Mouse (Mus musculus) thymus, adult 2 months (tissue): ENCODE results near the gene Txndc11.

Source experiments
- CTCF ChIP-seq: fragments of 200-500 bp; IDR thresholded peaks from 2 replicates; pipeline ENCODE4 v1.5.1; 2012; ENCODE audit warnings: mild to moderate bottlenecking, control low read depth, low read length, moderate library complexity, borderline replicate concordance; ENCODE audit not compliant: control insufficient read depth, poor library complexity, insufficient read depth; ENCODE audit errors: extremely low read depth
- POLR2A ChIP-seq: fragments of 200-500 bp; IDR thresholded peaks from 2 replicates; pipeline ENCODE4 v1.6.1; 2012; ENCODE audit warnings: mild to moderate bottlenecking, low read length, control low read depth, moderate library complexity; ENCODE audit not compliant: control insufficient read depth, poor library complexity, insufficient read depth; ENCODE audit errors: extremely low read depth

DNA sequence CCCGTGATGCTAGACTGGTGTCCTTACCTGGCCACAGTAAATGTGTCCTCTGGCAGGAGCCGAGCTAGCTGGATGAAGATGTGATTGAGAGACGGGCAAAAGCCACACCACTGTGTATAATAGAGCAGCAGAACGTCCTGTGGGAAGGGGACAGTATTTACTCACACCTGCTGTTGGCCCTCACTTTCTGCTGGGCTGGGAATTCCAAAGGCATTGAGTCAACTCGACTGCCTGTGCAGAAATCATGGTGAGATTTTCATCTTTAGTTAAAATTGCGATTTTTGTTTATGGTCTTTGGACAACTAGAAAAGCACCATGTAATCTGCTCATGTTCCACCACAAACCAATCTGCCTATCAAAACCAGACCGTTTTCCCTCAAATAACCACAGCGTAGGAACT is 50.3 kb downstream of the Txndc11 start:
- no peak for TF ChIP-seq CTCF
- no peak for TF ChIP-seq POLR2A
